Mouse (Mus musculus) stomach, embryonic 16.5 days (tissue): ENCODE results near the gene Pacrg. TPM values are rescaled to one million over a fixed set of nuclear protein-coding genes. Genes with fewer than 3 reads are reported as not detected.

Experiments
- ATAC-seq: fragments of 200-750 bp; cut with Nextera tagmentation; 2 replicates; pipeline ENCODE4 v1.8.0; 2017; ENCODE audit warnings: moderate number of reproducible peaks, moderate TSS enrichment; ENCODE audit not compliant: insufficient read depth, low FRiP score
- H3K27ac ChIP-seq: fragments of 300-500 bp; sonication (generic); 2 replicates; pipeline ENCODE4 v1.5.1; 2014; ENCODE audit warnings: low read length
- H3K27me3 ChIP-seq: fragments of 300-500 bp; sonication (generic); 2 replicates; pipeline ENCODE4 v1.6.1; 2014; ENCODE audit warnings: low read length, control low read depth, mixed read lengths; ENCODE audit not compliant: control insufficient read depth, insufficient read depth
- H3K36me3 ChIP-seq: fragments of 300-500 bp; sonication (generic); 2 replicates; pipeline ENCODE4 v1.6.1; 2014; ENCODE audit warnings: low read length; ENCODE audit not compliant: control insufficient read depth, insufficient read depth
- H3K4me1 ChIP-seq: fragments of 300-500 bp; sonication (generic); 2 replicates; pipeline ENCODE4 v1.6.1; 2014; ENCODE audit warnings: low read length, control low read depth, mixed read lengths; ENCODE audit not compliant: control insufficient read depth, insufficient read depth
- H3K4me2 ChIP-seq: fragments of 300-500 bp; sonication (generic); 2 replicates; pipeline ENCODE4 v1.6.1; 2014; ENCODE audit warnings: low read depth, low read length, mixed read lengths
- H3K4me3 ChIP-seq: fragments of 300-500 bp; sonication (generic); replicated peaks from 2 replicates; pipeline ENCODE4 v1.5.1; 2014; ENCODE audit warnings: mild to moderate bottlenecking, low read length
- H3K9ac ChIP-seq: fragments of 300-500 bp; sonication (generic); 2 replicates; pipeline ENCODE4 v1.6.1; 2014; ENCODE audit warnings: low read length
- H3K9me3 ChIP-seq: fragments of 300-500 bp; sonication (generic); replicated peaks from 2 replicates; pipeline ENCODE4 v1.6.1; 2016; ENCODE audit warnings: low read length, control low read depth; ENCODE audit not compliant: control insufficient read depth
- WGBS: fragments of 180-500 bp; shearing (Covaris S2); extraction: QIAGEN DNeasy Blood & Tissue Kit; methylation state at CpG from one replicate; pipeline ENCODE4 v1.1.7; 2014; 5-methylcytosine and 5-hydroxymethylcytosine counted together
- polyA plus RNA-seq: library from polyadenylated mRNA; unstranded; fragments of >200 nt; fragmentation: Nextera tagmentation; extraction: Ambion mirVana; gene quantifications from 2 replicates; pipeline ENCODE4 v1.2.1, GENCODE M21; 2015

Pacrg gene
- polyA plus RNA-seq, 1 experiment from 2014 or later = 1.8 TPM

GRCm38 (mm10) chr17:10431849-10432524 is 408.1 kb downstream of the Pacrg start:
- 49% methylated on average over 6 of the region's 6 CpGs for WGBS
- H3K4me1 ChIP-seq = no peaks in the 10 kb centered on the region
- no peaks in the 10 kb centered on the region for H3K9me3 ChIP-seq
- no peak overlapping the region for H3K4me3 ChIP-seq
- H3K27me3 ChIP-seq = no peaks in the 10 kb centered on the region
- no peak overlapping the region for H3K27ac ChIP-seq
- no peak for ATAC-seq
- H3K4me2 ChIP-seq = no peak overlapping the region
- H3K36me3 ChIP-seq = no peaks in the 10 kb centered on the region
- H3K9ac ChIP-seq = no peak overlapping the region

- Histone ChIP-seq H3K9ac (no peak overlapping the region), H3K4me3 (no peak overlapping the region), H3K36me3 (no peaks in the 10 kb centered on the region), H3K27me3 (no peaks in the 10 kb centered on the region), H3K4me2 (no peak overlapping the region), H3K4me1 (no peaks in the 10 kb centered on the region), H3K27ac (no peak overlapping the region), H3K9me3 (no peaks in the 10 kb centered on the region)
- 76% methylated on average over 4 of the region's 4 CpGs for WGBS
- ATAC-seq = no peak
These were observed 409.3 kb downstream of the Pacrg start for GRCm38 (mm10) chr17:10430831-10431230.

GRCm38 (mm10) chr17:10429406-10429805 is 410.7 kb downstream of the Pacrg start:
- Histone ChIP-seq H3K4me3 (no peak overlapping the region), H3K4me1 (no peaks in the 10 kb centered on the region), H3K9ac (no peak overlapping the region), H3K4me2 (no peak overlapping the region), H3K9me3 (no peaks in the 10 kb centered on the region), H3K27ac (no peak overlapping the region), H3K36me3 (no peaks in the 10 kb centered on the region), H3K27me3 (no peaks in the 10 kb centered on the region)
- WGBS = 88% methylated on average over 11 of the region's 11 CpGs
- ATAC-seq = no peak

GRCm38 (mm10) chr17:10425311-10425710 is 414.8 kb downstream of the Pacrg start:
- H3K4me2 ChIP-seq = no peak overlapping the region
- 70% methylated on average over 5 of the region's 5 CpGs for WGBS
- H3K9me3 ChIP-seq = no peaks in the 10 kb centered on the region
- no peak overlapping the region for H3K27ac ChIP-seq
- H3K36me3 ChIP-seq = no peaks in the 10 kb centered on the region
- H3K4me1 ChIP-seq = no peaks in the 10 kb centered on the region
- no peak for ATAC-seq
- no peak overlapping the region for H3K4me3 ChIP-seq
- no peak overlapping the region for H3K9ac ChIP-seq
- H3K27me3 ChIP-seq = no peaks in the 10 kb centered on the region

- WGBS = 65% methylated on average over 7 of the region's 7 CpGs
These were observed 422.4 kb downstream of the Pacrg start for GRCm38 (mm10) chr17:10417558-10418253.

GRCm38 (mm10) chr17:10416995-10417394 is 423.1 kb downstream of the Pacrg start:
- Histone ChIP-seq H3K4me1 (no peaks in the 10 kb centered on the region), H3K9ac (no peak overlapping the region), H3K27ac (no peak overlapping the region), H3K36me3 (no peaks in the 10 kb centered on the region), H3K27me3 (no peaks in the 10 kb centered on the region), H3K4me3 (no peak overlapping the region), H3K4me2 (no peak overlapping the region), H3K9me3 (no peaks in the 10 kb centered on the region)
- WGBS = 36% methylated on average over 4 of the region's 4 CpGs
- no peak for ATAC-seq

More at GRCm38 (mm10) chr17:10417558-10418253, 422.4 kb downstream of the Pacrg start:
- Histone ChIP-seq H3K9me3 (no peaks in the 10 kb centered on the region), H3K27me3 (no peaks in the 10 kb centered on the region), H3K36me3 (no peaks in the 10 kb centered on the region), H3K4me3 (no peak overlapping the region), H3K4me2 (no peak overlapping the region), H3K4me1 (no peaks in the 10 kb centered on the region), H3K9ac (no peak overlapping the region), H3K27ac (no peak overlapping the region)
- no peak for ATAC-seq

- Histone ChIP-seq H3K36me3 (no peaks in the 10 kb centered on the region), H3K27me3 (no peaks in the 10 kb centered on the region), H3K4me1 (no peaks in the 10 kb centered on the region), H3K9ac (no peak overlapping the region), H3K9me3 (no peaks in the 10 kb centered on the region), H3K4me2 (no peak overlapping the region), H3K27ac (no peak overlapping the region), H3K4me3 (no peak overlapping the region)
- ATAC-seq = no peak
- 95% methylated on average over 4 of the region's 4 CpGs for WGBS
These were observed 424.0 kb downstream of the Pacrg start for GRCm38 (mm10) chr17:10416101-10416500.

GRCm38 (mm10) chr17:10414383-10414782 is 425.7 kb downstream of the Pacrg start:
- Histone ChIP-seq H3K9me3 (no peaks in the 10 kb centered on the region), H3K4me2 (no peak overlapping the region), H3K27ac (no peak overlapping the region), H3K4me1 (no peaks in the 10 kb centered on the region), H3K9ac (no peak overlapping the region), H3K4me3 (no peak overlapping the region), H3K27me3 (no peaks in the 10 kb centered on the region), H3K36me3 (no peaks in the 10 kb centered on the region)
- 61% methylated on average over 4 of the region's 4 CpGs for WGBS
- ATAC-seq = no peak

GRCm38 (mm10) chr17:10413870-10414269 is 426.2 kb downstream of the Pacrg start:
- Histone ChIP-seq H3K36me3 (no peaks in the 10 kb centered on the region), H3K4me1 (no peaks in the 10 kb centered on the region), H3K9ac (no peak overlapping the region), H3K4me2 (no peak overlapping the region), H3K9me3 (no peaks in the 10 kb centered on the region), H3K4me3 (no peak overlapping the region), H3K27me3 (no peaks in the 10 kb centered on the region), H3K27ac (no peak overlapping the region)
- WGBS = 89% methylated on average over 9 of the region's 9 CpGs
- ATAC-seq = no peak
